Mouse (Mus musculus) liver, embryonic 14.5 days (tissue): ENCODE measurements around the gene Strn3.

Source experiments
- CTCF ChIP-seq: IDR thresholded peaks from 2 replicates; pipeline ENCODE4 v1.5.1; 2016; ENCODE audit warnings: antibody characterized with exemption, low read depth, control low read depth
- EP300 ChIP-seq: IDR thresholded peaks from 2 replicates; pipeline ENCODE4 v1.6.1; 2016; ENCODE audit warnings: antibody characterized with exemption, low read depth

GRCm38 (mm10) chr12:51678844-51679243 is 12.9 kb downstream of the Strn3 start:
- TF ChIP-seq CTCF (no peak), EP300 (no peak)
